Mouse (Mus musculus): Measurements from ENCODE around the gene Cfap299.

Gene Cfap299

DNA sequence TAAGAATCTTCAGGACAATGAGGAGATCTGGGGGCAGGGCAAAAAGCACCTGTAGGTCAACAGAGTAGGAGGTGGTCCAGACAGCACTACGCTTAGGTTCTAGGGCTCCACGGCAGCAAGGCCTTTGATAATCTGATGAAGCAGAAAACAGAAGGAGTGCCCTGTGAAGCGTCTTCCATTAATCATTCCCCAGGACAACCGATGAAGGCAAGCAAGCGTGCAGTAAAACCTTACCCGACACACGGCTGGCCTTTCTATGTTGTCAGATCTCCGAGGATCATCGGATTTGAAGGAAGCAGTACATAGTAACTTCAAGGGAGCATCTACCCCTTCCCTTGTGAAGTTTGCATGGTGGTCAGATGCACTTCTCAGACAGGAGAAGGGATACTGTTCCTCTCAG lies 478.8 kb downstream of the Cfap299 start:
- no peak for DNase-seq (ENCODE audit: low spot score in 2 of 2)

DNA sequence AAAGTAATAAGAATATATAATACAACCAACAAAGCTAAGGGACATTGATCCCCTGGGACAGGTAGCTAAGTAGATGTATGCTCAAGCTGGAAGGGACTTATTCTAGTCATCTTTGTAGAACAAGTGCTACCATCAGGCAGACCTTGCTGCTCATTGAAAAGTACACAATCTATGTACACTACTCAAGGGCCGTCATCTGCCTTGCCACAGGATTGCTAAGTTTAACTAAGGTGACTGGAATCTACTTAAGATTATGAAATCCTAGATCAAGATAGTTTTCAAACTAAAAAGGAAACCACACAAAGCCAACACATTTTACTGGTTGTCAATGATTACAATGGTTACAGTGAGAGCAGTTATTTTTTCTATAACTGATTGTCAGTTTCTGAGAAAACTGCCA lies 483.3 kb downstream of the Cfap299 start:
- no peak for DNase-seq (ENCODE audit: low spot score in 2 of 2)

DNA sequence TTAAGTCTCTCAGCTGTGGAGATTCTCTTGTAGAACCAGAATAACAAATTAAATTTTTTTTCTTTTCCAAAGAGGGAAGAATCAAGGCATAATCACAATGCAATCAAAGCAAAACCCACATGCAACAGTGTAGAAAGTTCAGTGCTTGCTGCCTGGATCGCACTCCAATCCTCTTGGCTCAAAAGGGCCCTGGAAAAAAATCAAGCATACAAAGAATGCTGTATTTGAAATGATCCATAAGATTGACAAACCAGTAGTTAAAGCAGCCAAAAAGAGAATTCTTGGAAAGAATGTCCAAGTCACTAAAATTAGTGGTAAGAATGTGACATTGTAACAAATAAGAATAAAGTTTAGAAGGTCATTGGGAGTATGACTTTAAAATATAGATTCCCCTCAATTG lies 486.2 kb downstream of the Cfap299 start:
- DNase-seq (ENCODE audit: low spot score in 2 of 2): no peak

- no peak for DNase-seq (ENCODE audit: low spot score in 2 of 2)
Observed at GRCm38 (mm10) chr5:98833760-98834159, 504.7 kb downstream of the Cfap299 start.

DNA sequence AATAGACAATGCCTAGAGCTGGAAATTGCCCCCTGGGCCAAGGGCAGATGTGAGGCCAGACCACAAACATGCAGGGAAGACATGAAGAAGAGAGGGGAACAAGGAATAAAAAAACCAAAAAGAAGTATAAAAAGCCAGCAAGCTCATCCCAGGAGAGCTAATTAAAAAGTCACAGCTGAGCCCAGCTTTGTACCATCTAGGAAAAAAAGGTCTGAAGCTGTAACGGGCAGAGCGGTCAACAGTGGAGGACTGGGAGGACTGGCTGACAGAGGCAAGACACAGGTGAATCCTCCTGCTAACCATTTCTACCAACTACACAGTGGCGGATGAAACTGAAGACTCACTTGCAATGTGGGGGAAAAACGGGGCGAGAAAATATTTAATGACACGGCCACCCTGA lies 505.2 kb downstream of the Cfap299 start:
- DNase-seq (ENCODE audit: low spot score in 2 of 2): no peak

DNA sequence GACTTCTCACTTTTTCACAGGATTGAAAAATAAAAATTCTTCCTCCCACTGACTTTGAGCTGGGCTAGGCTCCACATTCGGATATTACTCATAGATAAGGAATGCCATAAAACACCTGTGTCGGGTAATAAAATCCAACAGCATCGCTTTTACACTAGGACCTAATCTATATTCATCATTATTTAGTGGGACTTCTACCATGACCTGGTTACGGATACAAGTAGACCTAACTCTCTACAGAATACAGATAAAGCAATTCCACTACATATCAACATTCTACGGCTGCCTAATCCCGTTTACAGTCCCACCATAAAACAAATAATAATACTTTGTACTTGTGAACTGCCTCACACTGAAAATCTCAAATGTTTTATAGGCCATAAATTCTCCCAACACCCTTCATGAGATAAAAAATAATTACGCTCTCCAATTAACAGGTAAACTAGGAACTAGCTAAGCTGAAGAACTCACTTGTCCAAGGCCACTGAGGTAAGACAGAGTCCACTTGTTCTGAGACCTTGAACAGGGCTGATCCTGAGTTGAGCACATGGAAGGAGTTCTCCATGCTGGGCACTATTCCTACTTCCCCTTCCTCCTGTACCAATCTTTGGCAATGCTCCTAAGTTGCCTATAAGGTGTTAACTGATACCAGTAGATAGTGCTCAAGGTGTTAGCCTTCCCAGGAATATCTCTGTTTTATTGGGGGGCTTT lies 513.7 kb downstream of the Cfap299 start:
- DNase-seq (ENCODE audit: low spot score in 2 of 2): no peak

GRCm38 (mm10) chr5:98844664-98845063 lies 515.6 kb downstream of the Cfap299 start:
- DNase-seq (ENCODE audit: low spot score in 2 of 2): peak in 1 of 2 experiments; percentile 27

All from urinary bladder, adult 18-20 months (tissue).